Mouse (Mus musculus) spleen, adult 2 months (tissue): ENCODE measurements around the gene Zbtb20.

ENCODE experiments used
- CTCF ChIP-seq: fragments of 200-500 bp; IDR thresholded peaks from 2 replicates; pipeline ENCODE4 v1.5.1; 2011; ENCODE audit warnings: mild to moderate bottlenecking, inconsistent platforms; ENCODE audit not compliant: insufficient read depth, insufficient read length, insufficient replicate concordance; ENCODE audit errors: extremely low read depth
- POLR2A ChIP-seq: fragments of 200-500 bp; IDR thresholded peaks from 2 replicates; pipeline ENCODE4 v1.6.1; 2011; ENCODE audit warnings: low read depth, low read length, inconsistent platforms

GRCm38 (mm10) chr16:43662124-43663004 is 786.7 kb downstream of the Zbtb20 start:
- TF ChIP-seq CTCF (no peak), POLR2A (no peak)
